Mouse (Mus musculus): ENCODE measurements around the gene Fnbp1l.

Gene Fnbp1l

DNA sequence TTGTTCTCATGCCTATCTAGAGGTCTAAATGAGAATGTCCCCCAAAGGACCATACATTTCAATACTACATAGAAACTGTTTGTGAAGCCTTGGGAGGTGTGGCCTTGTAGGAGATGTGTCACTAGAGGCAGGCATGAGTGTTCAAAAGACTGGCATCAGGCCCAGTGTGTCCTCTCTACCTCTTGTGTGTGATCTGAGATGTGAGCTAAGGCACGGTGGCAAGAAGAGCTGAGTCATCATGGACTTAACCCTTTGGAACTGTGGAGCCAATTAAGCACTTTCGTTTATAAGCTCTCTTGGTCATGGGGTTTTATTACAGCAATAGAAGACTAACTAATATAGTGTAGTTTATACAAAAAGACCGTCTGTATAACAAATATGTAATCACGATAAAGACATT, 16.3 kb downstream of the Fnbp1l start:
- DNase-seq, result no peak

DNA sequence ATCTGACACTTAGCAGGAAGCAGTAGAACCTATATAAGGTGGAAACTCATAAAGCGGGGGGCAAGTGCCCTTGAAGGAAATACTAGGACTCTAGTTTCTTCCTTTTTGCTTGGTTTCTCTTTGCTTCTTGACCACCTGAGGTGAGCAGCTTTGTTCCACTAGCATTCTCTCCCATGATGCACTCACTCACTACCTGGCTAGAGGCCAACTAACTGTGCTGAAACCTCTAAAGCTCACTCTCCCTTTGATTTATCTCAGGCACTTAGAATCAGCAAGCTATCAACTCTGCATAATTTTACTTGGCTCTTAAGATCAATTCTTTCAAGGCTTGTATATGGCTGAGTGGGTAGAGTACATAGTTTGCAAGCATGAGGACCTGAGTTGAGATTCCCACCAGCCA, 17.1 kb downstream of the Fnbp1l start:
- DNase-seq, result no peak

DNA sequence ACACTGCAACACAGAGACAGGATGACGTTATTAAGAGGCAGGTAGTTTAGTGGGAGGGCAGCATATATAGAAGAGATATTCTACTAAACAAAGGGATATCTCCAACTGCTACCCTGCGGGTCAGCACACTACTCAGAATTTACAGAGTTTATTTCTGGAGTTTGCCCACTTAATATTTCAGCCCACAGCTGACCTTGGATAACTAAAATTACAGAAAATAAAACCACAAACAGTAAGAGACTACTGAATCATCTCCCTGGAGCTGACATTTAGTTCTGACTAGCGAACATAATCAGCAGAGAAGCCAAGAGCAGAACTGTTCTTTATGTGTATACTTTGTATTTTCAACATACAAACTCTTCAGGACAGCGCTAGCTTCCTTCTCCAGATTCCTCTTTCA, 20.2 kb downstream of the Fnbp1l start:
- DNase-seq, result no peak

DNA sequence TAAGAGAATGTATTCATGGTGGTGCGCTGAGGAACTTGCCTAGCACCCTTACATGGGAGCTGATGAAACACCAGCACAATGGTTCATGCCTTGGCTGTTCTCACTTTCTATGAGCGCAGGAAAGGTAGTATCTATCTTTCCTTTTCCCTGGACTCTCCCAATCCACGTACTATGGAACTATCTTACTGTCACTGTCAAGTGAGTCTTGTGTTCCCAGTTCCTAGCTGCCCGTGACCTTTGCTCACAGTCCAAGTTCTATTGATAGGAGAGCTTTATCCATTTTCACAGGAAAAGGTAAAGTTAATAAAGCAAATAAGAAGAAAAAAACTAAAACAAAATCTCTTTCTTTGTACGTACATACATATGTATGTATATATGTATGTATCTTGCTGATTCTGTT, 28.7 kb downstream of the Fnbp1l start:
- no peak for DNase-seq

DNA sequence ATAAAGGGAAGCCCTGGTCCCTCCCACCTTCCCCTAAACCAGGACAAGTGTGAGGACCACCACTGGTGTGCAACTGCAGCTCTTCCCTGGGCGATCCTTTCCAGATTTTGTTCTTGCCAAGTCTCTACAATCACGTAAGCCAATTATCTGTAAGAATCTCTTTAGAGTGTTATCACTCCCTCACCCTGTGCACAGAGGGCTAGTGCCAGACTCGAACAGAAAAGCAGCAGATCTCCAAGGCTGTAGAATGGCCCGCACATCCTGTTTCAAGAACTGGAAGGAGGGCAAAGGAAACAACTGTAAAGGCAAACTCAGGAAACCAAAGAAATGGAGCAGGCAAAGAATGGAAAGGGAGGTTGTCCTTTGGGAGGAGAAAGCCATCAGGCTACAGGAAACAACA, 29.2 kb downstream of the Fnbp1l start:
- DNase-seq, result no peak

DNA sequence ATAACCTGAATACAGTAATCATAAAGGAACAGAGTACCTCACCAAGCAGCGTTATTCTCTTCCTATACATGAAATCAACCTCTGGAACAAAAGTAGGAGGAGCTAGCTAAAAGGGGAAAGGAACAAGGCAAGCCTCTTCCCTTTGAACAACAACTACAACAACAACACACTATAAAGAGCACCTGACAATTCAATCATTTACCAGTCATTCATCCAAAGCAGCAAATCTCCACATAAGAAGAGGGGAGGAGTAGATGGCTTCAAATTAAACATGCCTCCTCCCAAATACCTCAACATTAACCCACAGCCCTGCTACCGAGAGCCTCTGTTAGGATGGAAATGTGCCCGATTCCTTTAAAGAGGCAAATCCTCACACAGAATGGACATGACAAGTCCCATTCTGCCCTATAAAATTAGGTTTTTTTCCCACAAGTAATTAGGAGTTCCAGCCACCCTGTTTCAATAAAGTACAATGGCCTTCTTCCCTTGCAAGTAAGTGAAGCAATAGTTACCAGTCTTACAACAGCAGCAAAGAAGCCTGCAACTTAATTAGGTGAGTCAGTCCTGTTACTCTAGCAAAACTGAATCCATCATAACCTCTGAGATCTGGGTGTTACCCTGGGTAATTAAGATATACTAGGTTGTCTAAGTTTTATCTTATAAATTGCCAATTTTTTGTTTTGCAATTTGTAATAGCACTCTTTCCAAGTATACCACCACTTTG, 32.4 kb downstream of the Fnbp1l start:
- DNase-seq, result no peak

DNA sequence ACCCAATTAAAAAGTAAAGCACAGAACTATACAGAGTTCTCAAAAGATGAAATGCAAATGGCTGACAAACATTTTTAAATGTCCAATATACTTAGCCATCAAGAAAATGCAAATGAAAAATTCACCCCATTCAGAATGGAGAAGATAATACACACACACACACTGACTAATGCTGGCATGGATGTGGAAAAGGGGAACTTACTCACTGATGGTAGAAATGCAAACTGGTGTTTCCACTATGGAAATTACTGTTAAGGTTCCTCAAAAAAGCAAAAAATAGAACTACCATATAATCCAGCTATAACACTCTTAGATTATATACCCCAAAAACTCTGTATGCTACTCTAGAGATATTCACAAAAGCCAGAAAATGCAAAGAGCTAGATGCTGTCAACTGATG, 42.2 kb downstream of the Fnbp1l start:
- no peak for DNase-seq

DNA sequence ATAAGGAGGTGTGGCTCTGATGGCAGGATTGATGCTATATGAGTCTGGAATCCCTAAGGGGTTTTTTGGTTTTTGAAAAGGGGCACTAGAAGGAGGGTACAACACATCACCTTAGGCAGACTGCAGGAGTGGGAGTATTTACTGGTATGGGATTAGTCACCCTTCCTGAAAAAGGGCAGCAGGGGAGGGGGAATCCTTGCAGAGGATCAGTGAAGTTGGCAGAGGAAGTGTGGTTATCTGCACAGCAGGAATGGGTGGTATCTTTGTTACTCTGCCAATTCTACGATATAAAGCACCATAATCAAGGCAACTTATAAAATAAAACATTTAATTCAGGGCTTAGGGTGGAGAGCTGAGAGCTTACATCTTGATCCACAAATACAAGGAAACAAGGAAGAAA, 44.6 kb downstream of the Fnbp1l start:
- DNase-seq, result no peak

DNA sequence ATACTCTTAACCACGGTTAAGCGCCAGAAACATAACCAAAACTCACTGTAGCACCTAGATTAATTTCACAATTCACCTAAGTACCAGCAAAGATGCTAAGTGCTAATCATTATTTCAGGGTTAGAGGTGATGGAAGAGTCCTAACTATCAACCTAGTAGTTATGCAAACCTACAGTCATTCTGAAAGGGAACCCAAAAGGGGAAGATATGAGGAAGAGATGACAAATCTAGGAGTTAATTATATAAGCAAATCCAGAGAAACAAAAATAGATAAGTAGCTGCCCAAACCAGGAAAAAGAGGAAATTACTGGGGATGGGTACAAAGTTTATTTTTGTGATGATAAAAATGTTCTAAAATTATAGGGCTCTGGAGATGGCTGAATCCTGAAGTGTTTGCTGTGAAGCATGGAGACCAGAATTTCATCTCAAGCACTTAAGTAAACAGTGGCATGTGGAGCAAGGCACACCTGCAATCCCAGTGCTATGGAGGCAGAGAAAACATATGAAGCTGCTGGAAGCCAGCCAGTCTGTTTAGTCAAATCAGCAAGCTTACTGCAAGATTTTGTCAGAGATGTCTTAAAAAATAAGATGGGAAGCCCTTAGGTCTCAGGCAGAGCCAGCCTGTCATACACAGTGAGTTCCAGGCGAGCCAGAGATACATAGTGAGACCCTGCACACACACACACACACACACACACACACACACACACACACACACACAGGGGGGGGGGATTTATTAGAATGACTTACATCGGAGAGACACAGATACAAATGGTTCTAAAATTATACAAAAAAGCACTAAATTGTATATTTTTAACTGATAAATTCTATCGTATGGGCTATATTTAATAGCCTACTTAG, 45.9 kb downstream of the Fnbp1l start:
- no peak for DNase-seq

DNA sequence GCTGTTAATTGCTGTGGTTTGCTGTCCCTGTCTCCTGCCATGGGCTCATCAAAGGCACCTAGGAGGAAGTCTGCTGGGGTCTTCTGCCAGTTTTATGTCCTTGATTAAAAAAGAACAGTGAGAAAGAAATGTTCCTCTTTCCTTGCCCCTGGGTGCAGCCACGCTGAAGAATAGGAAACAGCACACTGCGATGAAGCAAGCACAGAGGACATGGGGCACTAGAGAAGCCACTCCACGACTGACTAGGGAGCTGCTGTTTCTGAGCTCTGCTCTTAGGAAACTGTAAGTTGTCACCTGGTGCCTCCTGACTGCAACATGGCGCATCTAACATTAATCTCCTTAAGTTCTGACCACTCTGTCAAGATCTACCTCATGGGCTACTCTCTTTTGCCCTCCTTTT, 53.0 kb downstream of the Fnbp1l start:
- DNase-seq, result no peak

DNA sequence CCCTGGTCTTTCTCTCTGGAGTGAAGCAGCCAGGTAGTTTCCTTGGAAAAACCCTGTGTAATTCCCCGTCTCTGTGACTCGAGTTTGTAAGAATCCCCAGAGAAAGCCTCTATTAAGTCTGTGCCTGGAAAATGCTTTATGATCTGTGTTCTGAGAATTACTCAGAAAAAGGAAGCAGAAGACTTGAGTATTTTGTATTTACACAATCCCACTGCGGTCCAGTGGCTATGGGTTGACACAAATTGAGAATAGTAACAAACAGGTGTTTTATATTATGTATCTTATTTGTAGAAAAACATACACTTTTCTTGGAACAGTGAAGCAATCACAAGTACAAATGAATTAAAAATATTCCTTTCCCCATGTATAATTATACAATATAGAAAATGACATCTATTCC, 53.4 kb downstream of the Fnbp1l start:
- DNase-seq, result no peak

DNA sequence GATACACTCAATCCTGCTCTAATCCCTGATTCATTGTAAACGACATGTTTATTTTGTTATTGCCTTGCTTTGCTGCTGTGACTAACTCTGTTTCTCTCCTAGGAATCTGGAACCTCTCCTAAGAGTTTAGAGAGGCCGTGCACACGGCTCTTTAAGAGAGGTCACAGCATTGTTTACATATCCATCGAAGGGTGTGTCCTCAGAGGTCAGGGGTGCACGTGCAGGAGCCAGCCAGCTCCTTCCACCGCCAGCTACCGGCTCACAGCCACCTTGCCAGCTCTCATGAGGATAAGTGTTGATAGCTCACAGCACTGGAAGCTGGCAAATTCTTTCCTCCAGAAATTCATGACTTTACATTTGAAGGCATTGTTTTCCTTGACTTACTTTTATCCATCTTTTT, 54.2 kb downstream of the Fnbp1l start:
- no peak for DNase-seq

DNA sequence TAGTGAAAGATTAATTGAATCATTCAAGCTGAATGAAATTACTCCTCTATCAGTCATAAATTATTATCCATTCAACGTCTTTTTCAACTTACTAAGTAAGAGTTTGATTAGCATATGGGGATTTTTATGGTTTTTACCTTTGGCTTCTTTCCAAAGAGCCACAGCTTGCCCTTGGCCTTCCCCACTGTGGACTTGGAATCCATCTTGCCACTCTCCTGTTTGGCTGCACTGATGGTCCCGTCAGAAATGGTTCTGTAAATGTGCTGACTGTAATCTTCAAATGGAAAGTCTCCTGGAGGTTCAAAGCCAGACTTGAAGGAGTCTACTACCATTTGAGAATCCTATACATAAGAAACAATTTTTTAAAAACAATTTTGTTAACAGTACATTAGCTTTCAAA, 61.7 kb downstream of the Fnbp1l start:
- DNase-seq, result no peak

DNA sequence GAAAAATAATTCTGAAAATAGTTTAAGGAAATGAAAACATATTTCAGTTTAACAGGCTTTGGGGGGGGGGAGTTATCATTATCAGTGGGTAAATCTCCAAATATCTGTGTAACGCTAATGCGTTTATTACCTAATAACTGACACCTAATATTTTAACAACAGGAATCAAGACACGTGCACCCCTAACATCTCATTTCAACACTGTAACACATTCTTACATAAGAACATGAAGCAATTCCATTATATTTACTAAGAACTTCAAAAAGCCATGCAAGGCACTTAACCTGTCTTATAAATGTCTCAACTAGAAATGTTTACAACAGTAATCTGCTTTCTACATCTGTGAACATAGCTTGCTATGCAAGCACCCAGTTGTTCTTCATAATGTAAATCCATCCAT, 68.3 kb downstream of the Fnbp1l start:
- no peak for DNase-seq

DNA sequence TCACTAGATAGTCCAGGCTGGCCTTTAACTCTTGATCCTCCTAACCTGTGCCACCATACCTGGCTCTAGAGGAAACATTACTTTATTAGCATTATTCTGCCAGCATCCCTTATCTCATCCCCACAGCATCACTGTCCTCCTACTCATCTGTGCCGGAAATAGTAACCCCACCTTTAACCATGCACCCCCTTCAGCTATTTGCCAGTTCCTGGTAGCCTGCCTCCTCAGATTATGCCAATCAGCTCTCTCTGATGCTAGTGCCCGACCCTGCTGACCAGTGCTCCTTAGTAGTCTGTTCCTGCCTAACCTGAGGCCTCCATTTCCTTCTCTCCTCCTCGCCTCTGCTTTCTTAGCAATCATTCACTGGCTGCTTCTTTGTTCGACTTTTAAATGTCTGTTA, 72.0 kb downstream of the Fnbp1l start:
- DNase-seq, result no peak

DNA sequence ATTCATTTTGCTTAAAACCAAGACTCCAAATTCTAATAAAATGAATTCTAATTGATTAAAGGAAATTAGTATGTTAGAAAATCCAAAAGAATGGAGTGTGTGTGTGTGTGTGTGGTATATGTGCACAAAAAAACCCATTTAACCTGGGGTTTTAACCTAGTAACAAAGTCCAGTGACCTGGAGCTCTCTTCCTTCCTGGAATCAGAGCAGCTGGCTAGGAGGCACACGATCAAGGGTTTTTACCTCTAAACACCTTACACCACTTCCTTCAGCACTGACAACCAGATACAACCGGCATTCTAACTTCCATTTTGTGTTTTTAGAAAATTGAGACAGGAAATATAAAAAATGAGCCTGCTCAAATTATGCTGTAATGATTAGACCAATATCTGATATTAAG, 74.2 kb downstream of the Fnbp1l start:
- DNase-seq, result no peak

DNA sequence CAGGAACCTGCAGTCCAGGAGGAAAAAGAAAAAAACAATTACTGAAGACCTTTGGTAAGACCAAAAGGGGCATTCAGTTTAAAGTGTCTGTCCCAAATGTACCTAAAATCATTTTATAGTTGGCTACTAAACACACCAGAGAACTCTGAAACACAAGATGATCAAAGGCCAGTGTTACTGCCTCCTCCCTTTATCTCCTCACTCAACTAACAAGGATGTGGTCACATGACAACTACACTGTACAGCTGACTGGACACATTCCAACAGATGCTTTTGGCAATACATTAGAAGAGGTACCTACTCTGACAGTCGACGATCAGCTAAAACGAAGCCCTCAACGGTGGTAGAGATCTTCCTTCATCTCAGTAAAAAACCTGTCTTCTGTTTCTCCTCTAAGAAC, 78.6 kb downstream of the Fnbp1l start:
- no peak for DNase-seq

DNA sequence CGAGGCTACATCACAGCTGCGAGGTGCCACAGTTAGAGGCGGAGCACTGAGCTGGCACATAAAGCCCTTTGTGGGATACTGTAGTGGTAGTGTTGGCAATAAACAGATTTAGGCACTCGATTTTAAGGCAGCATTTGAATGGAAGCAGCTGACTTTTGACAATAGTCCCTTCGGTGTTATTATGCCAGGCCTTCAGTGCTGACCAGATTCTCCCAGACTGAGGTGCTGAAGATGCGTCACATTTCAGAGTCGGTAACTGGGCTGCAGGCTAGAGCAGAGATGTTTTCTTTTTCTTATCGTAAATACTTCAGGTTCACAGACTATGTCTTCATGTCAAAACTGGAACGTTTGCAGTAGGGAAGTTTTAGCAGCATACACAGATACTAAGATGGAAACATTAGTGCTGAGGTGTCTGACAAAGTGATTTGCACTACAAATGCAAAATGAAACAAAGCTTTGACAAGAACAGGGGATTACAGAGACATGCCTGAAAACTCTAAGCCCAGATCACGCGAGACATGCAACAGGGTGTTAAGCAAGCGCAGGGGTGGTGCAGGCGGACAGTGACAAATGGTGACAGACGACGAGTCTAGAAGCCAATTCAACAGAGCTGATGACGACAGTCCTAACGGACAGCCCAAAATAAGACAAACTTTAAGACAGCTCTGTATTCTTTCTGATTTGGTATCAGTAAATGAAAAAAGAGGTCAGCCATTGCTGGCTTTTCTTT, 79.4 kb downstream of the Fnbp1l start:
- DNase-seq, result no peak

DNA sequence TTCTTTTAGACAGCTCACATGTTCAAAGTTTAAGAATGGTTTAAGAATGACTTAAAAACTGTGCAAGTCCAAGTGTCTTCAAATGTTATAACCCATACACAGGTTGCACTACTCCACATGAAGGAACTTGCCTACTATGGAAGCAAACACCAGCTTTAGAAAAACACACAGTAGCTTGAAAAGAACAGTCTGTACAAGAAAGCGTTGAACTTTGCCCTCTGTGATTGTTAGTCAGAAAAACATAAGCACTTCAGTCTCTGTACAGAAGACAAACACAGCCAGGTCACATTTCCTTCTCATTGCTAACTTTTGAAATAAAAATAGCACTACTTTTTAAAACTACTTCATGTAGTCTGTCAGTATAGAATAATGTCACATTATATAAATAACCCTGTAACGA, 80.7 kb downstream of the Fnbp1l start:
- no peak for DNase-seq

DNA sequence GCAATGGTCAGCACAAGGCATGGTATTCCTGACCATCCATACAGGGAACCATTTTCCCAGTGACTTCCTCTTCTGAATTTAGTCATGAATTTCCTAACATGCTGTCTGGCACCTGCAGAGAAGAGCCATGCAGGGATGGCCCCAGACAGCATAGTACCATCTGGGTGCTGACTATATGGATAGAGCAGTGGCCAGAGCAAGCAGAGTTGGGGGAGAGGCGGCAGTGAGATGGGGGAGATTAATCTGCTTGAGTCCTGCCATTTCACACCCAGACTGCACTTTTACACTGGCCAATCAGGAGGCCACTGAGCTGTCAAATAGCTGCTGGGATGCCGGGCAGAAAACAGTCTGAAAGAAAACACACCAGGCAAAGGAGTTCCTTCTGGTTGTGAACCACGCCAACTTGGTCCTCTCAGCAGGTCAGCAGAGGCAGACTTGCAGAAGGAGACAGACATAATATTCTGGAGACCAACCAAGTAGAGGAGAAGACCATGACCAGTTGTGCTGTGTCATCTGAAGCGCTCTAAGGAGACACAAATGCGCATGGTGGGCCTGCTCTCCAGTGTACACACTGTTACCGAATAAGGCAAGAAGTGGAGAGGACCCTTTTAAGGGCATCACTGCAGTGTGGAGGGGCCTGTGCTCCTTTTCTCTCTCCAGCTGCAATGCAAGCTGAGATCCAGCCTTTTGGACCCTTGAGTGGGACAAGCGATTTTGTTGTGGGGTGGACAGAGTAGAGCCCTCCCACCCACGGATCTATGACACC, 83.4 kb downstream of the Fnbp1l start:
- DNase-seq, result no peak

DNA sequence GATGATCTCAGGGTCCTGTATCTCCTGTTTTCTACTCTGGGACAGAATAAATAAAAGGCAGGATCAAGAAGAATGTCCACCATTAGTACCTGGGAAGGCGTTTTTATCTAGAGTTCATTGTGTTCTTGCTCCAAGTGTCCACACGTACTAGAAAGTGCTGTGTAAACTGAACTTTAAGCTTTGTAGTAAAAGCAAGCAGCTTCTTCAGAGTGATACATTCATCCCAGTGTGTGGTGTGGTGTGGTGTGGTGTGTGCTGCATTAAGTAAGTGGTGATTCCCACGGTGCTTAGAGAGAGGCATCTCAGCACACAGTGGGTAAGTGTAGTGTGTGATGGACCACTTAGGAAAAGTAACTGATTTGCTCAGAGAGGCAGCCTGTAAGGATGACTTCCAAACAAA, 91.0 kb downstream of the Fnbp1l start:
- no peak for DNase-seq

DNA sequence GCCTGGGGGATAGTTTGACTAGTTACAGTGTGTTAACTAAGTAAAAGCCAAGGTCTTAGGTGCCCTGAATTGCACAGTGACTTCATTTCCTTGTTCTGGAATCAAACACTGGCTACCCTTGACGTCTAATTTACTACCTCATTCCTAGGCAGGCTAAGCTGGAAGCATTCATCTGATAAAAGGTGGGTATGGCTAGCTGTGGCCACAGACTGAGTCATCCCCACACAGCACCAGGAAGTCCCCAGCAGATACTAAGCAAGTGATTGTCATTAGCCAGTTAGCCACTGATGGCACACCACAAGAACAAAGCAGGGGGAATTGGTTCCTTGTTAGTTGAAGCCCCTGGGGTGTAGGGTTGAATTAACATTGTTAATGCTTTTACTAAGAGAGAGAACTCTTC, 98.2 kb downstream of the Fnbp1l start:
- no peak for DNase-seq

DNA sequence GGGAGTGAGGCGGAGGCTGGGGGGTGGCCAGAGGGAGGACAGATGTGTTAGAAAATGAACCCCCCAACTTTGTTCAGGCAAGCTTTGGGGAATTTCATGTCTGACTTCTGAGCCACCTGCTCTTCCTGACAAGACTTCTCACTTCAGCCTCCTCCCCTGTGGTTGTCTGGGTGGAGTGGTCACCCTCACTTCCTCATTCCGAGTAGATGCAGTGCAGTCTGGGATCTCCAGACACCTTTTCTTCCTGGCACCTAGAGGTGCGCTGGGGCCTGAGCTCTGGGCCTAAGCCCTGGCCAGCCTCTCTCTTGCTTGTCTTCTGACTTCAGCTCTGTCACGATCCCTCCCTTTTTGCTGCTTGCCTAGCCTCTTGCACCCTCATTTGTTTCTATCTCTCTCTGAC, 98.6 kb downstream of the Fnbp1l start:
- no peak for DNase-seq
